Mouse (Mus musculus) left cerebral cortex, adult 2 months (tissue): ENCODE measurements around the gene Ptx3. TPM values are rescaled to one million over a fixed set of nuclear protein-coding genes. Genes with fewer than 3 reads are reported as not detected.
A peak's percentile ranks its signal among the peaks of the same experiment; 100 is the strongest.
"Not testable (repeated sequence)": the region's sequence is repeated elsewhere in the genome, so short reads cannot be mapped to it uniquely, and the experiment has no call there.

Experiments
- DNase-seq, 2 experiments: peaks; one replicate each; pipeline ENCODE4 v3.0.0; 2021 to 2022; ENCODE audit warnings: low spot score in 2 of 2, mixed read lengths in 1 of 2; ENCODE audit errors: extremely low spot score in 1 of 2
- H3K27ac ChIP-seq: fragments of 200-600 bp; 2 replicates; pipeline ENCODE4 v1.8.1; 2022
- H3K4me3 ChIP-seq: fragments of 200-600 bp; 2 replicates; pipeline ENCODE4 v1.8.1; 2022
- CTCF ChIP-seq: fragments of 200-600 bp; IDR thresholded peaks from 2 replicates; pipeline ENCODE4 v1.8.1; 2022; ENCODE audit warnings: antibody characterized with exemption, mild to moderate bottlenecking, moderate library complexity
- intact Hi-C: fragments of 180-260 bp; cut with DNase I; formaldehyde crosslinking; loops from one replicate; pipeline ENCODE4 v1.15.1; 2025
- long read RNA-seq, 2 experiments: library from polyadenylated mRNA; stranded (forward); transcript quantifications; one replicate each; pipeline ENCODE4 v2.0.0; 2021; ENCODE audit warnings: borderline mapping rate in 2 of 2
- total RNA-seq, 2 experiments: library from RNA; stranded (reverse); gene quantifications; 2 replicates each; pipeline ENCODE4 v1.2.3; 2021

Gene Ptx3
- total RNA-seq, result under 1 TPM; 0.41 to 0.47 TPM
- long read RNA-seq, experiment 1, partial matches to known transcripts, result 0 of 1 reads
- long read RNA-seq, experiment 1, other reads (novel, unspliced or antisense), result 0 of 1 reads
- long read RNA-seq, experiment 2, result 0 reads

GRCm38 (mm10) chr3:66219655-66220191 lies at the start of gene Ptx3:
TSS of gene Ptx3 (plus strand) at chr3:66219910.
- no peak for TF ChIP-seq CTCF
- intact Hi-C loops, result no loop called here
- Histone ChIP-seq H3K27ac (no peak within 1 kb of the TSS), H3K4me3 (peak within 1 kb of the TSS; percentile 54)
- DNase-seq, result no peak

GRCm38 (mm10) chr3:66172907-66173306 lies 46.8 kb upstream of the Ptx3 start:
- H3K4me3 ChIP-seq, result no peak overlapping the region
- no peak for TF ChIP-seq CTCF
- DNase-seq, result no peak
- H3K27ac ChIP-seq, result no peak overlapping the region
- intact Hi-C loops, result no loop called here

- intact Hi-C loops, result no loop called here
- no peak for DNase-seq
- no peak overlapping the region for H3K4me3 ChIP-seq
- H3K27ac ChIP-seq, result no peak overlapping the region
- TF ChIP-seq CTCF, result no peak; the same call in 1 of the 2 replicates
Measured at GRCm38 (mm10) chr3:66179647-66180046, 40.1 kb upstream of the Ptx3 start.

GRCm38 (mm10) chr3:66193910-66194562 lies 25.7 kb upstream of the Ptx3 start:
- H3K27ac ChIP-seq, result no peak overlapping the region
- no peak for DNase-seq
- H3K4me3 ChIP-seq, result no peak overlapping the region
- TF ChIP-seq CTCF, result no peak
- intact Hi-C loops, result no loop called here

GRCm38 (mm10) chr3:66208836-66209573 lies 10.7 kb upstream of the Ptx3 start:
- DNase-seq, result no peak
- H3K4me3 ChIP-seq, result no peak overlapping the region
- TF ChIP-seq CTCF, result no peak
- no peak overlapping the region for H3K27ac ChIP-seq
- intact Hi-C loops, result no loop called here

GRCm38 (mm10) chr3:66213524-66213923 lies 6.2 kb upstream of the Ptx3 start:
- intact Hi-C loops, result no loop called here
- no peak for TF ChIP-seq CTCF
- no peak for DNase-seq
- H3K27ac ChIP-seq, result no peak overlapping the region
- no peak overlapping the region for H3K4me3 ChIP-seq

- H3K27ac ChIP-seq, result no peak overlapping the region
- DNase-seq, result no peak
- TF ChIP-seq CTCF, result no peak
- H3K4me3 ChIP-seq, result no peak overlapping the region
- intact Hi-C loops, result no loop called here
Measured at GRCm38 (mm10) chr3:66215759-66216158, 4.0 kb upstream of the Ptx3 start.

- H3K4me3 ChIP-seq, result peak overlapping the region; percentile 54
- no peak; the same call in 1 of the 2 replicates for TF ChIP-seq CTCF
- no peak overlapping the region for H3K27ac ChIP-seq
- DNase-seq, result peak; percentile 41 to 60
- intact Hi-C loops, result loop anchor here (1.0 kb wide), 1 partner anchor 216 kb away; no protein-coding TSS in a partner anchor
Measured at GRCm38 (mm10) chr3:66220554-66221242, 988 bp downstream of the Ptx3 start.

- H3K27ac ChIP-seq, result no peak overlapping the region
- no peak for DNase-seq
- intact Hi-C loops, result loop anchor here (1.0 kb wide), 1 partner anchor 217 kb away; no protein-coding TSS in a partner anchor
- peak overlapping the region; percentile 54 for H3K4me3 ChIP-seq
- TF ChIP-seq CTCF, result no peak
Measured at GRCm38 (mm10) chr3:66221243-66221611, 1.5 kb downstream of the Ptx3 start.

- intact Hi-C loops, result no loop called here
- TF ChIP-seq CTCF, result no peak
- no peak for DNase-seq
- Histone ChIP-seq H3K27ac (no peak overlapping the region), H3K4me3 (no peak overlapping the region)
Measured at GRCm38 (mm10) chr3:66224931-66225537, 5.3 kb downstream of the Ptx3 start.

GRCm38 (mm10) chr3:66236234-66236871 lies 16.6 kb downstream of the Ptx3 start:
- H3K4me3 ChIP-seq, intact Hi-C loops, H3K27ac ChIP-seq, DNase-seq: not testable (repeated sequence)
- peak; percentile 85 for TF ChIP-seq CTCF
